Comparison of ENCODE assay signal across 8 mouse cellular contexts in the genomic region with DNA sequence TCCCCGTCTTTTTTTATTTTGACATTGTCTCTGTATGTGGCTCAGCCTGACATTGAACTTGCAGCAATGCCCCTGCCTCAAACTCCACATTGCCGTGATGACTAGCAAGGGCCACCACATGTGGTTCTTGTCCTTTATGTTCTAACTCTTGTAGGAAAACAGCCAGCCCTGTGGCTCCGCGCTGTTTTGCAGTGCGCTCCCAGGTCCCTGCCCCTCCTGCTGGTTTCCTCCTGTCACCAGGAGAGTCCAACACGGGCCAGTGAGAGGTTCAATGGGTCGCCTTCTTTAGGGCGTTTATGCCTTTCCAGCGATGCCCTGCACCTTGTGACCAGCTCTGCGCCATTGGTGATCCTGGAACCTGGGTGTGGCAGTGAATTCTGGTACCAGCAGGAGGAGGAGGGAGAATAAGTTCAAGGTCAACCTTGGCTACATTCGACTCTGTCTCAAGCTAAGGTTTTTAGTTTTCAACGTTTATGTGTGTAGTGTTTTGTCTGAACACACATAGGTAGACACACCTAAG. TPM values are rescaled to one million over a fixed set of nuclear protein-coding genes. Genes with fewer than 3 reads are reported as not detected.
DNase-seq lines count a peak whose midpoint lies in the region; ATAC-seq and TF ChIP-seq lines count a peak whose summit lies in the region.

No protein-coding gene starts in this region.

- peak overlapping the region; percentile 59 for H3K9ac ChIP-seq in limb, embryonic 13.5 days

- H3K9me3 ChIP-seq in megakaryocyte, embryonic 14.5 days, result no peaks in the 10 kb centered on the region
- H3K9me3 ChIP-seq in limb, embryonic 13.5 days, result no peaks in the 10 kb centered on the region

- 7% methylated on average over 12 of the region's 12 CpGs for whole genome bisulfite sequencing in limb, embryonic 13.5 days
- 7% methylated on average over 12 of the region's 12 CpGs for WGBS in olfactory bulb, adult 2 months

- H3K27me3 ChIP-seq in megakaryocyte, embryonic 14.5 days (replicated peaks), result peaks cover 40% of the 10 kb centered on the region
- H3K27me3 ChIP-seq in limb, embryonic 13.5 days, result peaks cover 31% of the 10 kb centered on the region

- no peak for TF ChIP-seq CTCF in olfactory bulb, adult 2 months (IDR thresholded peaks at IDR 0.05; ENCODE audit: insufficient read depth, low read depth, low read length)

- no peak for TF ChIP-seq POLR2A in olfactory bulb, adult 2 months (IDR thresholded peaks at IDR 0.05; ENCODE audit: insufficient read depth, low read depth, low read length)

- ATAC-seq in megakaryocyte, adult 5-6 weeks (ENCODE audit: poor library complexity, severe bottlenecking), result no peak
- ATAC-seq in limb, embryonic 13.5 days (ENCODE audit: low FRiP score, low read depth), result peak; percentile 13; the same call in 1 of the 2 replicates

- peak overlapping the region; percentile 96 for H3K4me2 ChIP-seq in limb, embryonic 13.5 days (replicated peaks)

- peaks cover 30% of the 10 kb centered on the region for H3K36me3 ChIP-seq in megakaryocyte, embryonic 14.5 days (replicated peaks; ENCODE audit: low read length)
- peaks cover 12% of the 10 kb centered on the region for H3K36me3 ChIP-seq in limb, embryonic 13.5 days

- peak overlapping the region; percentile 94 for H3K4me3 ChIP-seq in megakaryocyte, embryonic 14.5 days (replicated peaks)
- H3K4me3 ChIP-seq in limb, embryonic 13.5 days, result peak overlapping the region; percentile 51
- H3K4me3 ChIP-seq in olfactory bulb, adult 2 months (ENCODE audit: insufficient read depth, low read depth, low read length), result peak overlapping the region; percentile 58

- peaks cover 82% of the 10 kb centered on the region for H3K4me1 ChIP-seq in megakaryocyte, embryonic 14.5 days
- peaks cover 51% of the 10 kb centered on the region for H3K4me1 ChIP-seq in limb, embryonic 13.5 days
- H3K4me1 ChIP-seq in olfactory bulb, adult 2 months (ENCODE audit: control insufficient read depth, insufficient read depth, low read length), result peaks cover 55% of the 10 kb centered on the region

- H3K27ac ChIP-seq in limb, embryonic 13.5 days, result peak overlapping the region; percentile 84
- peak overlapping the region; percentile 47 for H3K27ac ChIP-seq in olfactory bulb, adult 2 months (ENCODE audit: insufficient read depth, low read depth, low read length)

- peak; percentile 43 for DNase-seq in adrenal gland, postnatal 14 days
- DNase-seq in adrenal gland, adult (ENCODE audit: inconsistent age in 2 of 2, low spot score in 1 of 2), result no peak
- DNase-seq in right cerebral cortex, postnatal 10 days (ENCODE audit: low spot score in 2 of 2), result no peak
- no peak for DNase-seq in layer of hippocampus, adult 11-12 months (ENCODE audit: low spot score)

RNA-seq across cellular contexts. Expression of a gene that starts 3.0 kb away (rescaled TPM):
- total RNA-seq in adrenal gland, postnatal 14 days (2021), result 2.9 and 3.8 TPM in 2 replicates
- 3.4 and 11.8 TPM in 2 replicates for polyA plus RNA-seq in megakaryocyte, embryonic 14.5 days (2012; ENCODE audit: insufficient read depth, low replicate concordance)
- not detected in 2 replicates for total RNA-seq in megakaryocyte, adult 5-6 weeks (2015)
- 0.33 TPM in 1 of 2 replicates, not detected in the other for total RNA-seq in megakaryocyte, adult 5-6 weeks (2017)
- 2.9 and 4.3 TPM in 2 replicates for polyA plus RNA-seq in limb, embryonic 13.5 days (2015; fragmentation: Nextera tagmentation; extraction: Ambion mirVana)
- polyA plus RNA-seq in olfactory bulb, adult 2 months (2012; ENCODE audit: insufficient read depth, insufficient read length, low replicate concordance, missing spikeins), result not detected in 2 replicates

RNA-seq across cellular contexts. Expression of a gene that starts 7.7 kb away (rescaled TPM):
- 52.2 and 52.9 TPM in 2 replicates for total RNA-seq in adrenal gland, postnatal 14 days (2021)
- polyA plus RNA-seq in megakaryocyte, embryonic 14.5 days (2012; ENCODE audit: insufficient read depth, low replicate concordance), result 92.6 and 282 TPM in 2 replicates
- total RNA-seq in megakaryocyte, adult 5-6 weeks (2015), result 32.7 and 38.9 TPM in 2 replicates
- total RNA-seq in megakaryocyte, adult 5-6 weeks (2017), result 36.8 and 47.6 TPM in 2 replicates
- 113 and 117 TPM in 2 replicates for polyA plus RNA-seq in limb, embryonic 13.5 days (2015; fragmentation: Nextera tagmentation; extraction: Ambion mirVana)
- not detected in 2 replicates for polyA plus RNA-seq in olfactory bulb, adult 2 months (2012; ENCODE audit: insufficient read depth, insufficient read length, low replicate concordance, missing spikeins)

RNA-seq across cellular contexts. Expression of a gene that starts 26.5 kb away (rescaled TPM):
- total RNA-seq in adrenal gland, postnatal 14 days (2021), result 0.30 TPM in 1 of 2 replicates, not detected in the other
- polyA plus RNA-seq in megakaryocyte, embryonic 14.5 days (2012; ENCODE audit: insufficient read depth, low replicate concordance), result 0.13 and 1.5 TPM in 2 replicates
- total RNA-seq in megakaryocyte, adult 5-6 weeks (2015), result 0.07 TPM in 1 of 2 replicates, not detected in the other
- not detected in 2 replicates for total RNA-seq in megakaryocyte, adult 5-6 weeks (2017)
- 0.39 and 0.45 TPM in 2 replicates for polyA plus RNA-seq in limb, embryonic 13.5 days (2015; fragmentation: Nextera tagmentation; extraction: Ambion mirVana)
- not detected in 2 replicates for polyA plus RNA-seq in olfactory bulb, adult 2 months (2012; ENCODE audit: insufficient read depth, insufficient read length, low replicate concordance, missing spikeins)

RNA-seq across cellular contexts. Expression of a gene that starts 26.5 kb away (rescaled TPM):
- total RNA-seq in adrenal gland, postnatal 14 days (2021), result 12.5 and 15.8 TPM in 2 replicates
- 30.6 and 35.6 TPM in 2 replicates for polyA plus RNA-seq in megakaryocyte, embryonic 14.5 days (2012; ENCODE audit: insufficient read depth, low replicate concordance)
- total RNA-seq in megakaryocyte, adult 5-6 weeks (2015), result 9.0 and 11.0 TPM in 2 replicates
- 10.5 and 11.1 TPM in 2 replicates for total RNA-seq in megakaryocyte, adult 5-6 weeks (2017)
- polyA plus RNA-seq in limb, embryonic 13.5 days (2015; fragmentation: Nextera tagmentation; extraction: Ambion mirVana), result 6.1 and 6.2 TPM in 2 replicates
- not detected in 2 replicates for polyA plus RNA-seq in olfactory bulb, adult 2 months (2012; ENCODE audit: insufficient read depth, insufficient read length, low replicate concordance, missing spikeins)

RNA-seq across cellular contexts. Expression of a gene that starts 31.2 kb away (rescaled TPM):
- total RNA-seq in adrenal gland, postnatal 14 days (2021), result 1,399 and 1,708 TPM in 2 replicates
- polyA plus RNA-seq in megakaryocyte, embryonic 14.5 days (2012; ENCODE audit: insufficient read depth, low replicate concordance), result 4,812 and 7,707 TPM in 2 replicates
- 5,087 and 5,550 TPM in 2 replicates for total RNA-seq in megakaryocyte, adult 5-6 weeks (2015)
- 1,590 and 1,750 TPM in 2 replicates for total RNA-seq in megakaryocyte, adult 5-6 weeks (2017)
- polyA plus RNA-seq in limb, embryonic 13.5 days (2015; fragmentation: Nextera tagmentation; extraction: Ambion mirVana), result 4,263 and 4,460 TPM in 2 replicates
- 776 and 1,161 TPM in 2 replicates for polyA plus RNA-seq in olfactory bulb, adult 2 months (2012; ENCODE audit: insufficient read depth, insufficient read length, low replicate concordance, missing spikeins)
